In genomic region chr6:84270518-84271165, GRCm38 (mm10) we compare ENCODE assay signal across 9 mouse cellular contexts.
A peak's percentile ranks its signal among the peaks of the same experiment; 100 is the strongest.
DNase-seq lines count a peak whose midpoint lies in the region; ATAC-seq lines count a peak whose summit lies in the region.
"Had no signal": no experiment of that assay in that cellular context is flagged by ENCODE, and none has a peak within 500 bp of the region (broad histone marks: within the 10 kb centered on the region; RNA-seq: fewer than 3 reads in every experiment).

No protein-coding gene starts in this region.

- ATAC-seq in heart, embryonic 16.5 days (replicated peaks; ENCODE audit: extremely low read depth, insufficient read depth, low FRiP score), result peak; percentile 20; the same call in 1 of the 2 replicates
- 0 out of 2 replicates have a peak, but pooled peaks have one; percentile 28 for ATAC-seq in lung, embryonic 15.5 days (ENCODE audit: borderline replicate concordance, extremely low read depth, low FRiP score, low TSS enrichment)
- ATAC-seq in forebrain, embryonic 15.5 days (replicated peaks), result no peak
- ATAC-seq: inflammation-experienced regulatory T-cells, adult 6 months had no signal

- peaks cover under 1% of the 10 kb centered on the region; the same call in 1 of the 2 replicates for H3K27me3 ChIP-seq in heart, embryonic 16.5 days (ENCODE audit: control insufficient read depth, insufficient read depth, low read length)
- H3K27me3 ChIP-seq in lung, embryonic 15.5 days, result no peaks in the 10 kb centered on the region
- H3K27me3 ChIP-seq in forebrain, embryonic 15.5 days, result no peaks in the 10 kb centered on the region

- no peak overlapping the region for H3K4me2 ChIP-seq in heart, embryonic 16.5 days (ENCODE audit: low read depth, low read length)
- no peak overlapping the region for H3K4me2 ChIP-seq in lung, embryonic 15.5 days
- H3K4me2 ChIP-seq in forebrain, embryonic 15.5 days (replicated peaks), result no peak overlapping the region

- WGBS in heart, embryonic 16.5 days, result 41% methylated on average over 12 of the region's 12 CpGs
- WGBS in lung, embryonic 15.5 days, result 31% methylated on average over 12 of the region's 12 CpGs
- 72% methylated on average over 12 of the region's 12 CpGs for WGBS in forebrain, embryonic 15.5 days

- no peak overlapping the region for H3K27ac ChIP-seq in heart, embryonic 16.5 days (ENCODE audit: low read length)
- no peak overlapping the region for H3K27ac ChIP-seq in lung, embryonic 15.5 days
- H3K27ac ChIP-seq in forebrain, embryonic 15.5 days (replicated peaks), result no peak overlapping the region
- H3K27ac ChIP-seq: macrophage had no signal

- H3K36me3 ChIP-seq in heart, embryonic 16.5 days (ENCODE audit: control insufficient read depth, insufficient read depth), result no peaks in the 10 kb centered on the region
- no peaks in the 10 kb centered on the region for H3K36me3 ChIP-seq in lung, embryonic 15.5 days
- no peaks in the 10 kb centered on the region for H3K36me3 ChIP-seq in forebrain, embryonic 15.5 days

- H3K9me3 ChIP-seq in heart, embryonic 16.5 days (replicated peaks; ENCODE audit: control insufficient read depth, low read length), result no peaks in the 10 kb centered on the region
- H3K9me3 ChIP-seq in lung, embryonic 15.5 days, result no peaks in the 10 kb centered on the region
- no peaks in the 10 kb centered on the region for H3K9me3 ChIP-seq in forebrain, embryonic 15.5 days

- DNase-seq in Muller cell, postnatal 12 days (ENCODE audit: inconsistent ontology term), result peak; percentile 23
- peak; percentile 51 for DNase-seq in adrenal gland, postnatal 25 days
- DNase-seq in T-cell, adult 2 months (ENCODE audit: low spot score), result no peak
- no peak for DNase-seq in spleen, adult 12 weeks (ENCODE audit: low spot score)

- H3K9ac ChIP-seq in heart, embryonic 16.5 days (ENCODE audit: low read length), result no peak overlapping the region
- no peak overlapping the region for H3K9ac ChIP-seq in lung, embryonic 15.5 days
- no peak overlapping the region for H3K9ac ChIP-seq in forebrain, embryonic 15.5 days (replicated peaks)

- H3K4me3 ChIP-seq in heart, embryonic 16.5 days (ENCODE audit: low read length), result no peak overlapping the region
- H3K4me3 ChIP-seq in lung, embryonic 15.5 days, result no peak overlapping the region
- no peak overlapping the region for H3K4me3 ChIP-seq in forebrain, embryonic 15.5 days

- H3K4me1 ChIP-seq in heart, embryonic 16.5 days (ENCODE audit: control insufficient read depth, insufficient read depth, low read length), result peaks cover 6% of the 10 kb centered on the region
- peaks cover 5% of the 10 kb centered on the region for H3K4me1 ChIP-seq in lung, embryonic 15.5 days
- peaks cover 11% of the 10 kb centered on the region for H3K4me1 ChIP-seq in forebrain, embryonic 15.5 days

Comparison
In these comparisons a context has a peak if more than half of its experiments do, and no peak if none do; other contexts are left out.
1. DNase-seq: peak in Muller cell, postnatal 12 days (single experiment) and adrenal gland, postnatal 25 days (single experiment); none in T-cell, adult 2 months (single experiment) and spleen, adult 12 weeks (single experiment).